Mouse (Mus musculus): ENCODE measurements around the gene Lrp6. TPM values are rescaled to one million over a fixed set of nuclear protein-coding genes. Genes with fewer than 3 reads are reported as not detected.

The Lrp6 gene
- total and polyA plus RNA-seq, 3 experiments, result 16.5 to 50.0 (median 48.7) TPM

- 50% methylated on average over 10 of the region's 10 CpGs for WGBS
- Histone ChIP-seq H3K27me3 (ENCODE audit: control insufficient read depth, insufficient read depth, low read length) (no peaks in the 10 kb centered on the region), H3K79me2 (replicated peaks; ENCODE audit: control insufficient read depth, insufficient read depth, low read length) (peaks cover 3% of the 10 kb centered on the region; the same call in 1 of the 2 replicates), H3K4me3 (no peak overlapping the region), H3K27ac (no peak overlapping the region), H3K9ac (ENCODE audit: low read depth, low read length) (no peak overlapping the region), H3K4me1 (ENCODE audit: control insufficient read depth, insufficient read depth, low read length) (peaks cover 3% of the 10 kb centered on the region), H3K36me3 (ENCODE audit: control insufficient read depth, insufficient read depth, low read length) (peaks cover 4% of the 10 kb centered on the region)
- intact Hi-C loops (cut with DNase I), result no loop called here
- no peak for TF ChIP-seq POLR2A (IDR thresholded peaks at IDR 0.05; ENCODE audit: insufficient read depth, low read depth, low read length)
- TF ChIP-seq CTCF (IDR thresholded peaks at IDR 0.05), result no peak
- TF ChIP-seq EP300 (IDR thresholded peaks at IDR 0.05; ENCODE audit: insufficient read depth, low read depth, low read length), result no peak
- no peak for DNase-seq
Observed at GRCm38 (mm10) chr6:134537461-134538117, 29.2 kb downstream of the Lrp6 start.

- WGBS, result 63% methylated on average over 7 of the region's 7 CpGs
- no peak for TF ChIP-seq CTCF (IDR thresholded peaks at IDR 0.05)
- TF ChIP-seq POLR2A (IDR thresholded peaks at IDR 0.05; ENCODE audit: insufficient read depth, low read depth, low read length), result no peak
- no peak for TF ChIP-seq EP300 (IDR thresholded peaks at IDR 0.05; ENCODE audit: insufficient read depth, low read depth, low read length)
- intact Hi-C loops (cut with DNase I), result no loop called here
Observed at GRCm38 (mm10) chr6:134535169-134535568, 31.6 kb downstream of the Lrp6 start.

GRCm38 (mm10) chr6:134533021-134533420 lies 33.7 kb downstream of the Lrp6 start:
- no peaks in the 10 kb centered on the region for H3K27me3 ChIP-seq (ENCODE audit: control insufficient read depth, insufficient read depth, low read length)
- H3K4me1 ChIP-seq (ENCODE audit: control insufficient read depth, insufficient read depth, low read length), result peaks cover 9% of the 10 kb centered on the region
- H3K9ac ChIP-seq (ENCODE audit: low read depth, low read length), result no peak overlapping the region
- no peak overlapping the region for H3K27ac ChIP-seq
- peaks cover 4% of the 10 kb centered on the region for H3K36me3 ChIP-seq (ENCODE audit: control insufficient read depth, insufficient read depth, low read length)
- TF ChIP-seq POLR2A (IDR thresholded peaks at IDR 0.05; ENCODE audit: insufficient read depth, low read depth, low read length) (no peak), EP300 (IDR thresholded peaks at IDR 0.05; ENCODE audit: insufficient read depth, low read depth, low read length) (no peak), CTCF (IDR thresholded peaks at IDR 0.05) (no peak)
- H3K4me3 ChIP-seq, result no peak overlapping the region
- DNase-seq, result no peak
- intact Hi-C loops (cut with DNase I), result no loop called here
- 60% methylated on average over 3 of the region's 3 CpGs for WGBS
- H3K79me2 ChIP-seq (replicated peaks; ENCODE audit: control insufficient read depth, insufficient read depth, low read length), result peaks cover 8% of the 10 kb centered on the region

More at GRCm38 (mm10) chr6:134535169-134535568, 31.6 kb downstream of the Lrp6 start:
- Histone ChIP-seq H3K27ac (peak overlapping the region; percentile 4; the same call in 1 of the 2 replicates), H3K4me1 (ENCODE audit: control insufficient read depth, insufficient read depth, low read length) (peaks cover 3% of the 10 kb centered on the region), H3K79me2 (replicated peaks; ENCODE audit: control insufficient read depth, insufficient read depth, low read length) (peaks cover 8% of the 10 kb centered on the region), H3K27me3 (ENCODE audit: control insufficient read depth, insufficient read depth, low read length) (no peaks in the 10 kb centered on the region), H3K9ac (ENCODE audit: low read depth, low read length) (no peak overlapping the region), H3K4me3 (no peak overlapping the region), H3K36me3 (ENCODE audit: control insufficient read depth, insufficient read depth, low read length) (peaks cover 2% of the 10 kb centered on the region)
- no peak for DNase-seq

- no peak for TF ChIP-seq CTCF (IDR thresholded peaks at IDR 0.05)
- no peak for TF ChIP-seq POLR2A (IDR thresholded peaks at IDR 0.05; ENCODE audit: insufficient read depth, low read depth, low read length)
- TF ChIP-seq EP300 (IDR thresholded peaks at IDR 0.05; ENCODE audit: insufficient read depth, low read depth, low read length), result no peak
- Histone ChIP-seq H3K79me2 (replicated peaks; ENCODE audit: control insufficient read depth, insufficient read depth, low read length) (peaks cover 7% of the 10 kb centered on the region), H3K27ac (no peak overlapping the region), H3K27me3 (ENCODE audit: control insufficient read depth, insufficient read depth, low read length) (no peaks in the 10 kb centered on the region), H3K4me1 (ENCODE audit: control insufficient read depth, insufficient read depth, low read length) (peaks cover 17% of the 10 kb centered on the region), H3K9ac (ENCODE audit: low read depth, low read length) (no peak overlapping the region), H3K4me3 (no peak overlapping the region), H3K36me3 (ENCODE audit: control insufficient read depth, insufficient read depth, low read length) (peaks cover 5% of the 10 kb centered on the region)
- DNase-seq, result no peak
- intact Hi-C loops (cut with DNase I), result no loop called here
- 28% methylated on average over 1 of the region's 1 CpGs for WGBS
Observed at GRCm38 (mm10) chr6:134531950-134532349, 34.8 kb downstream of the Lrp6 start.

- intact Hi-C loops (cut with DNase I), result loop anchor here (5.0 kb wide), 1 partner anchor 38 kb away; the partner anchor contains the start of gene Lrp6
- WGBS, result 85% methylated on average over 4 of the region's 4 CpGs
- peaks cover 3% of the 10 kb centered on the region for H3K36me3 ChIP-seq (ENCODE audit: control insufficient read depth, insufficient read depth, low read length)
Observed at GRCm38 (mm10) chr6:134529340-134529739, 37.4 kb downstream of the Lrp6 start.

GRCm38 (mm10) chr6:134528396-134528795 lies 38.4 kb downstream of the Lrp6 start:
- Histone ChIP-seq H3K4me3 (no peak overlapping the region), H3K36me3 (ENCODE audit: control insufficient read depth, insufficient read depth, low read length) (peaks cover 3% of the 10 kb centered on the region), H3K27ac (no peak overlapping the region), H3K9ac (ENCODE audit: low read depth, low read length) (no peak overlapping the region), H3K27me3 (ENCODE audit: control insufficient read depth, insufficient read depth, low read length) (no peaks in the 10 kb centered on the region), H3K4me1 (ENCODE audit: control insufficient read depth, insufficient read depth, low read length) (peaks cover 23% of the 10 kb centered on the region), H3K79me2 (replicated peaks; ENCODE audit: control insufficient read depth, insufficient read depth, low read length) (peaks cover 10% of the 10 kb centered on the region)
- WGBS, result 98% methylated on average over 7 of the region's 7 CpGs
- intact Hi-C loops (cut with DNase I), result loop anchor here (5.0 kb wide), 1 partner anchor 39 kb away; the partner anchor contains the start of gene Lrp6
- TF ChIP-seq CTCF (IDR thresholded peaks at IDR 0.05) (no peak), POLR2A (IDR thresholded peaks at IDR 0.05; ENCODE audit: insufficient read depth, low read depth, low read length) (no peak), EP300 (IDR thresholded peaks at IDR 0.05; ENCODE audit: insufficient read depth, low read depth, low read length) (no peak)
- DNase-seq, result no peak

More at GRCm38 (mm10) chr6:134529340-134529739, 37.4 kb downstream of the Lrp6 start:
- no peak for DNase-seq
- no peak overlapping the region for H3K4me3 ChIP-seq
- H3K27me3 ChIP-seq (ENCODE audit: control insufficient read depth, insufficient read depth, low read length), result no peaks in the 10 kb centered on the region
- peaks cover 10% of the 10 kb centered on the region for H3K79me2 ChIP-seq (replicated peaks; ENCODE audit: control insufficient read depth, insufficient read depth, low read length)
- H3K4me1 ChIP-seq (ENCODE audit: control insufficient read depth, insufficient read depth, low read length), result peaks cover 21% of the 10 kb centered on the region
- no peak overlapping the region for H3K27ac ChIP-seq
- no peak overlapping the region for H3K9ac ChIP-seq (ENCODE audit: low read depth, low read length)
- no peak for TF ChIP-seq EP300 (IDR thresholded peaks at IDR 0.05; ENCODE audit: insufficient read depth, low read depth, low read length)
- TF ChIP-seq POLR2A (IDR thresholded peaks at IDR 0.05; ENCODE audit: insufficient read depth, low read depth, low read length), result no peak
- TF ChIP-seq CTCF (IDR thresholded peaks at IDR 0.05), result no peak
